Mouse (Mus musculus): ENCODE measurements around the gene Erc2. TPM values are rescaled to one million over a fixed set of nuclear protein-coding genes. Genes with fewer than 3 reads are reported as not detected.

Gene Erc2
- polyA plus RNA-seq, 1 experiment from 2014 or later, result 33.9 TPM

GRCm38 (mm10) chr14:28231241-28231640, 609.0 kb downstream of the Erc2 start:
- DNase-seq (ENCODE audit: low spot score) (no peak), ATAC-seq (ENCODE audit: low FRiP score) (no peak)
- Histone ChIP-seq H3K27me3 (ENCODE audit: control insufficient read depth, insufficient read depth, low read length) (no peaks in the 10 kb centered on the region), H3K4me2 (replicated peaks; ENCODE audit: low read depth, low read length) (no peak overlapping the region), H3K9ac (ENCODE audit: low read depth, low read length) (no peak overlapping the region), H3K4me3 (ENCODE audit: low read depth, low read length) (no peak overlapping the region), H3K27ac (ENCODE audit: low read depth, low read length) (no peak overlapping the region), H3K9me3 (ENCODE audit: control insufficient read depth, low read length) (no peaks in the 10 kb centered on the region), H3K36me3 (ENCODE audit: control insufficient read depth, insufficient read depth, low read length) (no peaks in the 10 kb centered on the region), H3K4me1 (replicated peaks; ENCODE audit: control insufficient read depth, insufficient read depth, low read length) (no peaks in the 10 kb centered on the region)
- 58% methylated on average over 2 of the region's 2 CpGs for WGBS

GRCm38 (mm10) chr14:28238336-28239048, 616.3 kb downstream of the Erc2 start:
- Histone ChIP-seq H3K9ac (ENCODE audit: low read depth, low read length) (no peak overlapping the region), H3K9me3 (ENCODE audit: control insufficient read depth, low read length) (no peaks in the 10 kb centered on the region), H3K4me3 (ENCODE audit: low read depth, low read length) (no peak overlapping the region), H3K36me3 (ENCODE audit: control insufficient read depth, insufficient read depth, low read length) (no peaks in the 10 kb centered on the region), H3K4me2 (replicated peaks; ENCODE audit: low read depth, low read length) (no peak overlapping the region), H3K4me1 (replicated peaks; ENCODE audit: control insufficient read depth, insufficient read depth, low read length) (no peaks in the 10 kb centered on the region), H3K27me3 (ENCODE audit: control insufficient read depth, insufficient read depth, low read length) (no peaks in the 10 kb centered on the region), H3K27ac (ENCODE audit: low read depth, low read length) (no peak overlapping the region)
- DNase-seq (ENCODE audit: low spot score) (no peak), ATAC-seq (ENCODE audit: low FRiP score) (no peak)
- 89% methylated on average over 9 of the region's 9 CpGs for WGBS

- WGBS, result 53% methylated on average over 3 of the region's 3 CpGs
Observed at GRCm38 (mm10) chr14:28240111-28240510, 617.9 kb downstream of the Erc2 start.

GRCm38 (mm10) chr14:28242743-28243142, 620.5 kb downstream of the Erc2 start:
- Histone ChIP-seq H3K4me2 (replicated peaks; ENCODE audit: low read depth, low read length) (no peak overlapping the region), H3K27me3 (ENCODE audit: control insufficient read depth, insufficient read depth, low read length) (no peaks in the 10 kb centered on the region), H3K27ac (ENCODE audit: low read depth, low read length) (no peak overlapping the region), H3K4me1 (replicated peaks; ENCODE audit: control insufficient read depth, insufficient read depth, low read length) (no peaks in the 10 kb centered on the region), H3K4me3 (ENCODE audit: low read depth, low read length) (no peak overlapping the region), H3K9me3 (ENCODE audit: control insufficient read depth, low read length) (no peaks in the 10 kb centered on the region), H3K9ac (ENCODE audit: low read depth, low read length) (no peak overlapping the region), H3K36me3 (ENCODE audit: control insufficient read depth, insufficient read depth, low read length) (no peaks in the 10 kb centered on the region)
- ATAC-seq (ENCODE audit: low FRiP score) (no peak), DNase-seq (ENCODE audit: low spot score) (no peak)
- WGBS, result 60% methylated on average over 3 of the region's 3 CpGs

More at GRCm38 (mm10) chr14:28240111-28240510, 617.9 kb downstream of the Erc2 start:
- no peaks in the 10 kb centered on the region for H3K4me1 ChIP-seq (replicated peaks; ENCODE audit: control insufficient read depth, insufficient read depth, low read length)
- H3K36me3 ChIP-seq (ENCODE audit: control insufficient read depth, insufficient read depth, low read length), result no peaks in the 10 kb centered on the region
- H3K4me3 ChIP-seq (ENCODE audit: low read depth, low read length), result no peak overlapping the region
- no peak for DNase-seq (ENCODE audit: low spot score)
- H3K9ac ChIP-seq (ENCODE audit: low read depth, low read length), result no peak overlapping the region
- H3K4me2 ChIP-seq (replicated peaks; ENCODE audit: low read depth, low read length), result no peak overlapping the region
- H3K9me3 ChIP-seq (ENCODE audit: control insufficient read depth, low read length), result no peaks in the 10 kb centered on the region
- no peaks in the 10 kb centered on the region for H3K27me3 ChIP-seq (ENCODE audit: control insufficient read depth, insufficient read depth, low read length)
- no peak overlapping the region for H3K27ac ChIP-seq (ENCODE audit: low read depth, low read length)
- no peak for ATAC-seq (ENCODE audit: low FRiP score)

GRCm38 (mm10) chr14:28243474-28243873, 621.2 kb downstream of the Erc2 start:
- DNase-seq (ENCODE audit: low spot score), result no peak
- H3K4me2 ChIP-seq (replicated peaks; ENCODE audit: low read depth, low read length), result no peak overlapping the region
- no peak overlapping the region for H3K4me3 ChIP-seq (ENCODE audit: low read depth, low read length)
- H3K9ac ChIP-seq (ENCODE audit: low read depth, low read length), result no peak overlapping the region
- H3K27ac ChIP-seq (ENCODE audit: low read depth, low read length), result no peak overlapping the region
- H3K36me3 ChIP-seq (ENCODE audit: control insufficient read depth, insufficient read depth, low read length), result no peaks in the 10 kb centered on the region
- ATAC-seq (ENCODE audit: low FRiP score), result no peak
- WGBS, result 89% methylated on average over 4 of the region's 4 CpGs
- H3K4me1 ChIP-seq (replicated peaks; ENCODE audit: control insufficient read depth, insufficient read depth, low read length), result no peaks in the 10 kb centered on the region
- no peaks in the 10 kb centered on the region for H3K9me3 ChIP-seq (ENCODE audit: control insufficient read depth, low read length)
- H3K27me3 ChIP-seq (ENCODE audit: control insufficient read depth, insufficient read depth, low read length), result no peaks in the 10 kb centered on the region

- WGBS, result 68% methylated on average over 4 of the region's 4 CpGs
- H3K4me2 ChIP-seq (replicated peaks; ENCODE audit: low read depth, low read length), result no peak overlapping the region
- no peaks in the 10 kb centered on the region for H3K36me3 ChIP-seq (ENCODE audit: control insufficient read depth, insufficient read depth, low read length)
- no peak for ATAC-seq (ENCODE audit: low FRiP score)
- no peaks in the 10 kb centered on the region for H3K4me1 ChIP-seq (replicated peaks; ENCODE audit: control insufficient read depth, insufficient read depth, low read length)
- DNase-seq (ENCODE audit: low spot score), result no peak
- no peak overlapping the region for H3K27ac ChIP-seq (ENCODE audit: low read depth, low read length)
- no peak overlapping the region for H3K4me3 ChIP-seq (ENCODE audit: low read depth, low read length)
- no peak overlapping the region for H3K9ac ChIP-seq (ENCODE audit: low read depth, low read length)
- no peaks in the 10 kb centered on the region for H3K27me3 ChIP-seq (ENCODE audit: control insufficient read depth, insufficient read depth, low read length)
- no peaks in the 10 kb centered on the region for H3K9me3 ChIP-seq (ENCODE audit: control insufficient read depth, low read length)
Observed at GRCm38 (mm10) chr14:28262706-28263105, 640.5 kb downstream of the Erc2 start.

- H3K36me3 ChIP-seq (ENCODE audit: control insufficient read depth, insufficient read depth, low read length), result no peaks in the 10 kb centered on the region
- H3K9ac ChIP-seq (ENCODE audit: low read depth, low read length), result no peak overlapping the region
- H3K27ac ChIP-seq (ENCODE audit: low read depth, low read length), result no peak overlapping the region
- DNase-seq (ENCODE audit: low spot score) (no peak), ATAC-seq (ENCODE audit: low FRiP score) (no peak)
- no peak overlapping the region for H3K4me2 ChIP-seq (replicated peaks; ENCODE audit: low read depth, low read length)
- no peaks in the 10 kb centered on the region for H3K9me3 ChIP-seq (ENCODE audit: control insufficient read depth, low read length)
- H3K4me3 ChIP-seq (ENCODE audit: low read depth, low read length), result no peak overlapping the region
- 66% methylated on average over 2 of the region's 2 CpGs for WGBS
- H3K27me3 ChIP-seq (ENCODE audit: control insufficient read depth, insufficient read depth, low read length), result no peaks in the 10 kb centered on the region
- H3K4me1 ChIP-seq (replicated peaks; ENCODE audit: control insufficient read depth, insufficient read depth, low read length), result no peaks in the 10 kb centered on the region
Observed at GRCm38 (mm10) chr14:28267367-28267766, 645.1 kb downstream of the Erc2 start.

- Histone ChIP-seq H3K4me3 (ENCODE audit: low read depth, low read length) (no peak overlapping the region), H3K36me3 (ENCODE audit: control insufficient read depth, insufficient read depth, low read length) (no peaks in the 10 kb centered on the region), H3K9ac (ENCODE audit: low read depth, low read length) (no peak overlapping the region), H3K27ac (ENCODE audit: low read depth, low read length) (no peak overlapping the region), H3K9me3 (ENCODE audit: control insufficient read depth, low read length) (no peaks in the 10 kb centered on the region), H3K4me1 (replicated peaks; ENCODE audit: control insufficient read depth, insufficient read depth, low read length) (no peaks in the 10 kb centered on the region), H3K4me2 (replicated peaks; ENCODE audit: low read depth, low read length) (no peak overlapping the region), H3K27me3 (ENCODE audit: control insufficient read depth, insufficient read depth, low read length) (no peaks in the 10 kb centered on the region)
- WGBS, result 77% methylated on average over 8 of the region's 8 CpGs
- DNase-seq (ENCODE audit: low spot score), result no peak
- no peak for ATAC-seq (ENCODE audit: low FRiP score)
Observed at GRCm38 (mm10) chr14:28271846-28272245, 649.6 kb downstream of the Erc2 start.

- Histone ChIP-seq H3K4me3 (ENCODE audit: low read depth, low read length) (no peak overlapping the region), H3K9ac (ENCODE audit: low read depth, low read length) (no peak overlapping the region), H3K9me3 (ENCODE audit: control insufficient read depth, low read length) (no peaks in the 10 kb centered on the region), H3K27me3 (ENCODE audit: control insufficient read depth, insufficient read depth, low read length) (no peaks in the 10 kb centered on the region), H3K4me1 (replicated peaks; ENCODE audit: control insufficient read depth, insufficient read depth, low read length) (no peaks in the 10 kb centered on the region), H3K27ac (ENCODE audit: low read depth, low read length) (no peak overlapping the region), H3K4me2 (replicated peaks; ENCODE audit: low read depth, low read length) (no peak overlapping the region), H3K36me3 (ENCODE audit: control insufficient read depth, insufficient read depth, low read length) (no peaks in the 10 kb centered on the region)
- 81% methylated on average over 1 of the region's 1 CpGs for WGBS
- DNase-seq (ENCODE audit: low spot score), result no peak
- ATAC-seq (ENCODE audit: low FRiP score), result no peak
Observed at GRCm38 (mm10) chr14:28273669-28274068, 651.4 kb downstream of the Erc2 start.

Measured in hindbrain, embryonic 11.5 days (tissue).